Mouse (Mus musculus) testis, adult 2 months (tissue): ENCODE results near the gene Adamts20.

ENCODE experiments used
- CTCF ChIP-seq: fragments of 200-500 bp; IDR thresholded peaks from 2 replicates; pipeline ENCODE4 v1.5.1; 2012; ENCODE audit warnings: low read depth, mild to moderate bottlenecking, inconsistent platforms, low read length, moderate library complexity; ENCODE audit not compliant: control insufficient read depth, insufficient read depth, insufficient replicate concordance
- POLR2A ChIP-seq: fragments of 200-500 bp; IDR thresholded peaks from 2 replicates; pipeline ENCODE4 v1.6.1; 2012; ENCODE audit warnings: low read depth, mild to moderate bottlenecking, inconsistent platforms, low read length, moderate library complexity; ENCODE audit not compliant: control insufficient read depth

DNA sequence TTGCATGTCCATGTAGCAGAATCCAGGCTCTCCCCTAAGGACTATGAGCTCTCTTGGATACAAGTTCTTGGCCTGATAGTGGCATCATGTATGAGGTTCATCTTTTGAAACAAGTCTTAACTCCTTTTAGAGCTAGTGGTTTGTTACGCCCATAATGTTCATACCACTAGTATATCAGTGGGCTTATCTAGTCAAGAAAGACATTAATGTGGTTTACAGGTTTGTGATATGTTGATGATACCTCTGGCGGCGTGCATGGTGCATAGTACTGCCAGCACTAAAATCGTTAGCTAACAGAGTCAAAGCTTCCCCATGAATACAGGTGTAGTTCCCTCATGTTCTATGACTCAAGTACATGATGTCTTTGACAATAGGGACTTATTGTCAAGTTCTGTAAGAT lies 205.7 kb downstream of the Adamts20 start:
- TF ChIP-seq CTCF (no peak), POLR2A (no peak)
